Mouse (Mus musculus) CH12.LX (cell line): ENCODE data around the gene Ube3c. TPM values are rescaled to one million over a fixed set of nuclear protein-coding genes. Genes with fewer than 3 reads are reported as not detected.

ENCODE experiments used
- DNase-seq: peaks from one replicate; pipeline ENCODE4 v3.0.0-alpha.2; 2013; ENCODE audit errors: extremely low read depth
- H3K27ac ChIP-seq: 2 replicates; pipeline ENCODE4 v1.5.1; 2012; ENCODE audit warnings: low read depth, mild to moderate bottlenecking, control low read depth, moderate library complexity; ENCODE audit not compliant: insufficient read depth
- H3K27me3 ChIP-seq: replicated peaks from 2 replicates; pipeline ENCODE3; 2012; ENCODE audit warnings: inconsistent platforms
- H3K36me3 ChIP-seq, 2 experiments: replicated peaks in 1 of 2; 2 replicates each; pipeline versions ENCODE3 to v1.6.1; 2012; ENCODE audit warnings: inconsistent platforms in 1 of 2, low read length in 1 of 2, mild to moderate bottlenecking in 1 of 2, mixed read lengths in 1 of 2, moderate library complexity in 1 of 2; ENCODE audit not compliant: control insufficient read depth in 1 of 2, insufficient read depth in 1 of 2
- H3K4me1 ChIP-seq, 2 experiments: 2 replicates each; pipeline ENCODE4 v1.6.1; 2012; ENCODE audit warnings: inconsistent platforms in 1 of 2, moderate library complexity in 1 of 2; ENCODE audit not compliant: insufficient read depth in 2 of 2, control insufficient read depth in 1 of 2
- H3K4me2 ChIP-seq: 2 replicates; pipeline ENCODE4 v1.6.1; 2012; ENCODE audit warnings: low read depth, mild to moderate bottlenecking, control low read depth; ENCODE audit not compliant: poor library complexity, insufficient read depth, severe bottlenecking
- H3K4me3 ChIP-seq, 3 experiments: fragments of 150-350 bp in 1 of 3; sonication (generic) in 1 of 3; replicated peaks in 1 of 3; 2 replicates each; pipeline versions ENCODE3 to v1.5.1; 2011 to 2012; ENCODE audit warnings: low read depth in 2 of 3, low read length in 2 of 3, mild to moderate bottlenecking in 2 of 3, moderate library complexity in 2 of 3, control low read depth in 1 of 3, improper control_type of control experiment in 1 of 3, inconsistent platforms in 1 of 3, mixed read lengths in 1 of 3; ENCODE audit not compliant: poor library complexity in 1 of 3
- H3K79me2 ChIP-seq: replicated peaks from 2 replicates; pipeline ENCODE4 v1.6.1; 2012; ENCODE audit warnings: mild to moderate bottlenecking, moderate library complexity; ENCODE audit not compliant: control insufficient read depth, poor library complexity, insufficient read depth, severe bottlenecking; ENCODE audit errors: extremely low read depth
- H3K9ac ChIP-seq: 2 replicates; pipeline ENCODE4 v1.6.1; 2012; ENCODE audit warnings: low read depth, mild to moderate bottlenecking, control low read depth, moderate library complexity; ENCODE audit not compliant: insufficient read depth
- H3K9me3 ChIP-seq: replicated peaks from 2 replicates; pipeline ENCODE3; 2012; ENCODE audit warnings: low read length, inconsistent platforms, mixed read lengths
- BHLHE40 ChIP-seq: IDR thresholded peaks from 2 replicates; pipeline ENCODE4 v1.6.1; 2011; ENCODE audit warnings: mild to moderate bottlenecking, low read depth, low read length, improper control_type of control experiment
- CTCF ChIP-seq, 2 experiments: IDR thresholded peaks in 1 of 2; conservative IDR thresholded peaks in 1 of 2; 2 replicates each; pipeline ENCODE4 v1.5.1; 2011 to 2012; ENCODE audit warnings: low read depth in 2 of 2, low read length in 2 of 2, improper control_type of control experiment in 1 of 2, inconsistent platforms in 1 of 2, mild to moderate bottlenecking in 1 of 2, moderate library complexity in 1 of 2
- ELF1 ChIP-seq: IDR thresholded peaks from 2 replicates; pipeline ENCODE4 v1.6.1; 2014; ENCODE audit warnings: low read depth, mild to moderate bottlenecking, inconsistent platforms, low read length, improper control_type of control experiment
- GABPA ChIP-seq: IDR thresholded peaks from 2 replicates; pipeline ENCODE4 v1.6.1; 2012; ENCODE audit warnings: low read depth, low read length, improper control_type of control experiment, inconsistent platforms; ENCODE audit not compliant: insufficient replicate concordance
- HCFC1 ChIP-seq: IDR thresholded peaks from 2 replicates; pipeline ENCODE4 v1.6.1; 2012; ENCODE audit warnings: low read depth, mild to moderate bottlenecking, inconsistent platforms, low read length, improper control_type of control experiment
- IRF4 ChIP-seq: IDR thresholded peaks from 2 replicates; pipeline ENCODE4 v1.6.1; 2014; ENCODE audit warnings: low read depth, mild to moderate bottlenecking, inconsistent platforms, low read length, improper control_type of control experiment
- JUN ChIP-seq: IDR thresholded peaks from 2 replicates; pipeline ENCODE4 v1.6.1; 2011; ENCODE audit warnings: low read depth, mild to moderate bottlenecking, low read length, improper control_type of control experiment, moderate library complexity; ENCODE audit not compliant: insufficient read depth
- JUND ChIP-seq: conservative IDR thresholded peaks from 2 replicates; pipeline ENCODE4 v1.6.1; 2011; ENCODE audit warnings: low read depth, low read length, improper control_type of control experiment
- KAT2A ChIP-seq: IDR thresholded peaks from 2 replicates; pipeline ENCODE4 v1.6.1; 2012; ENCODE audit warnings: low read length, improper control_type of control experiment, inconsistent platforms; ENCODE audit not compliant: insufficient replicate concordance
- MAFK ChIP-seq: IDR thresholded peaks from 2 replicates; pipeline ENCODE4 v1.6.1; 2011; ENCODE audit warnings: low read length, improper control_type of control experiment; ENCODE audit not compliant: insufficient replicate concordance
- MEF2A ChIP-seq: IDR thresholded peaks from 2 replicates; pipeline ENCODE4 v1.6.1; 2014; ENCODE audit warnings: low read depth, mild to moderate bottlenecking, inconsistent platforms, low read length, improper control_type of control experiment, borderline replicate concordance
- MXI1 ChIP-seq: IDR thresholded peaks from 2 replicates; pipeline ENCODE4 v1.6.1; 2011; ENCODE audit warnings: mild to moderate bottlenecking, low read depth, low read length, improper control_type of control experiment
- MYC ChIP-seq: IDR thresholded peaks from 2 replicates; pipeline ENCODE4 v1.6.1; 2011; ENCODE audit warnings: low read depth, mild to moderate bottlenecking, improper control_type of control experiment, low read length
- NELFE ChIP-seq: IDR thresholded peaks from 2 replicates; pipeline ENCODE4 v1.6.1; 2011; ENCODE audit warnings: low read depth, low read length, improper control_type of control experiment
- PAX5 ChIP-seq: IDR thresholded peaks from 2 replicates; pipeline ENCODE4 v1.6.1; 2012; ENCODE audit warnings: low read length, inconsistent platforms, mixed read lengths
- POLR2AphosphoS2 ChIP-seq: IDR thresholded peaks from 2 replicates; pipeline ENCODE4 v1.6.1; 2011; ENCODE audit warnings: low read depth, low read length, improper control_type of control experiment
- SIN3A ChIP-seq: IDR thresholded peaks from 2 replicates; pipeline ENCODE4 v1.6.1; 2012; ENCODE audit warnings: low read length, improper control_type of control experiment, inconsistent platforms
- TBP ChIP-seq: conservative IDR thresholded peaks from 2 replicates; pipeline ENCODE4 v1.6.1; 2011; ENCODE audit warnings: low read depth, low read length, improper control_type of control experiment
- USF2 ChIP-seq: conservative IDR thresholded peaks from 2 replicates; pipeline ENCODE4 v1.6.1; 2011; ENCODE audit warnings: low read depth, low read length, improper control_type of control experiment
- ZMIZ1 ChIP-seq: IDR thresholded peaks from 2 replicates; pipeline ENCODE4 v1.6.1; 2012; ENCODE audit warnings: low read depth, mild to moderate bottlenecking, inconsistent platforms, low read length, improper control_type of control experiment
- ZNF384 ChIP-seq: IDR thresholded peaks from 2 replicates; pipeline ENCODE4 v1.6.1; 2012; ENCODE audit warnings: low read depth, low read length, improper control_type of control experiment, inconsistent platforms
- dilution Hi-C: fragments of 300-500 bp; cut with MboI; formaldehyde crosslinking; loops from 2 replicates; pipeline ENCODE4 v1.14.3; 2020; ENCODE audit warnings: low sequenced_read_pairs; ENCODE audit not compliant: extremely low pct_unique_long_range_greater_than_20kb, extremely low pct_ligation_motif_present
- in situ Hi-C: fragments of 300-500 bp; cut with MboI; formaldehyde crosslinking; loops from 3 replicates; pipeline ENCODE4 v1.14.3; 2019; ENCODE audit warnings: low sequenced_read_pairs, low pct_ligation_motif_present, low pct_unique_long_range_greater_than_20kb, mixed read lengths
- polyA plus RNA-seq: library from polyadenylated mRNA; unstranded; fragments of >175 nt; gene quantifications from 2 replicates; pipeline ENCODE4 v1.2.1, GENCODE M21; 2012; ENCODE audit warnings: low read depth; ENCODE audit not compliant: insufficient read length
- total RNA-seq, 2 experiments: library from RNA; depleted of rRNA; stranded (reverse); fragments of 300-350 nt in 1 of 2; fragments of >200 nt in 1 of 2; gene quantifications; 2 replicates each; pipeline ENCODE4 v1.2.3; 2012 to 2014

Ube3c gene
- total and polyA plus RNA-seq, 3 experiments: 18.4 to 24.6 (median 23.7) TPM

- peaks cover 38 to 84% of the 10 kb centered on the region in 2 experiments for H3K36me3 ChIP-seq
- dilution Hi-C loops: no loop called here
- TF ChIP-seq IRF4: no peak
- TF ChIP-seq CTCF (conservative IDR thresholded peaks at IDR 0.05 in 1 of 2, IDR thresholded peaks at IDR 0.05 in 1 of 2; ENCODE audit: low read depth in 2 of 2, low read length in 2 of 2): no peak
- TF ChIP-seq KAT2A: no peak
- TF ChIP-seq MAFK: no peak
- no peak for TF ChIP-seq NELFE
- TF ChIP-seq, all 38 proteins: peak for 0
- no peaks in the 10 kb centered on the region for H3K4me1 ChIP-seq
- no peak for DNase-seq
- no peak overlapping the region for H3K4me3 ChIP-seq
- in situ Hi-C loops: no loop called here
- no peak overlapping the region for H3K4me2 ChIP-seq
- H3K9ac ChIP-seq: no peak overlapping the region
- no peaks in the 10 kb centered on the region for H3K79me2 ChIP-seq
- no peaks in the 10 kb centered on the region for H3K9me3 ChIP-seq
- H3K27me3 ChIP-seq: no peaks in the 10 kb centered on the region
- H3K27ac ChIP-seq: no peak overlapping the region
Observed at GRCm38 (mm10) chr5:29672551-29672950, 103.5 kb downstream of the Ube3c start.

- no peak for DNase-seq
- in situ Hi-C loops (no loop called here), dilution Hi-C loops (no loop called here)
- H3K9me3 ChIP-seq: no peaks in the 10 kb centered on the region
- H3K4me1 ChIP-seq: no peaks in the 10 kb centered on the region
- no peak overlapping the region for H3K9ac ChIP-seq
- TF ChIP-seq HCFC1: no peak
- TF ChIP-seq IRF4: no peak
- no peak for TF ChIP-seq USF2
- TF ChIP-seq ELF1: no peak
- no peak for TF ChIP-seq TBP
- no peak for TF ChIP-seq MEF2A
- no peak for TF ChIP-seq JUND
- no peak for TF ChIP-seq PAX5
- TF ChIP-seq MXI1: no peak
- TF ChIP-seq MYC: no peak
- no peak for TF ChIP-seq SIN3A
- no peak for TF ChIP-seq ZMIZ1
- TF ChIP-seq ZNF384: no peak
- no peak for TF ChIP-seq GABPA
- TF ChIP-seq POLR2AphosphoS2: no peak
- no peak for TF ChIP-seq JUN
- TF ChIP-seq BHLHE40: no peak
- peaks cover 35 to 71% of the 10 kb centered on the region in 2 experiments for H3K36me3 ChIP-seq
- H3K4me2 ChIP-seq: no peak overlapping the region
- H3K4me3 ChIP-seq: no peak overlapping the region
- no peaks in the 10 kb centered on the region for H3K27me3 ChIP-seq
- H3K79me2 ChIP-seq: no peaks in the 10 kb centered on the region
- H3K27ac ChIP-seq: no peak overlapping the region
Observed at GRCm38 (mm10) chr5:29674305-29674704, 105.3 kb downstream of the Ube3c start.
